Mouse (Mus musculus) gastrocnemius, adult 18-20 months (tissue): ENCODE results near the gene Entpd6. TPM values are rescaled to one million over a fixed set of nuclear protein-coding genes. Genes with fewer than 3 reads are reported as not detected.
A peak's percentile ranks its signal among the peaks of the same experiment; 100 is the strongest.

Experiments used
- DNase-seq: peaks from one replicate; pipeline ENCODE4 v3.0.0; 2021; ENCODE audit warnings: low spot score
- long read RNA-seq, 2 experiments: library from polyadenylated mRNA; stranded (forward); transcript quantifications; one replicate each; pipeline ENCODE4 v2.0.0; 2021
- total RNA-seq, 2 experiments: library from RNA; stranded (reverse); gene quantifications; 2 replicates each; pipeline ENCODE4 v1.2.3; 2021

Gene Entpd6
- total RNA-seq, result 1 to 10 TPM; 8.0 to 8.8 TPM
- long read RNA-seq, experiment 1, transcript Entpd6-201 (14 exons, 2,540 nt), result major isoform, 16 of 22 reads
- long read RNA-seq, experiment 1, partial matches to known transcripts, result 2 of 22 reads
- long read RNA-seq, experiment 1, other reads (novel, unspliced or antisense), result 4 of 22 reads
- long read RNA-seq, experiment 2, transcript Entpd6-201 (14 exons, 2,540 nt), result major isoform, 10 of 19 reads
- long read RNA-seq, experiment 2, partial matches to known transcripts, result 1 of 19 reads
- long read RNA-seq, experiment 2, other reads (novel, unspliced or antisense), result 8 of 19 reads

- peak; percentile 96 for DNase-seq
Observed at GRCm38 (mm10) chr2:150748854-150749253, at the start of gene Entpd6. TSS of gene Entpd6 (plus strand) at chr2:150749042.

- DNase-seq, result no peak
Observed at GRCm38 (mm10) chr2:150712167-150712674, 36.6 kb upstream of the Entpd6 start.

GRCm38 (mm10) chr2:150735756-150736576 is 12.9 kb upstream of the Entpd6 start:
- DNase-seq, result no peak

- DNase-seq, result no peak
Observed at GRCm38 (mm10) chr2:150737881-150738280, 11.0 kb upstream of the Entpd6 start.

GRCm38 (mm10) chr2:150740145-150740841 is 8.5 kb upstream of the Entpd6 start:
- DNase-seq, result no peak

- no peak for DNase-seq
Observed at GRCm38 (mm10) chr2:150741405-150741804, 7.4 kb upstream of the Entpd6 start.

- no peak for DNase-seq
Observed at GRCm38 (mm10) chr2:150745016-150745415, 3.8 kb upstream of the Entpd6 start.

GRCm38 (mm10) chr2:150749283-150749682 is 441 bp downstream of the Entpd6 start:
- peak; percentile 13 for DNase-seq

- DNase-seq, result no peak
Observed at GRCm38 (mm10) chr2:150750129-150750979, 1.5 kb downstream of the Entpd6 start.

- no peak for DNase-seq
Observed at GRCm38 (mm10) chr2:150755016-150755415, 6.2 kb downstream of the Entpd6 start.

- DNase-seq, result no peak
Observed at GRCm38 (mm10) chr2:150761476-150761875, 12.6 kb downstream of the Entpd6 start.

- no peak for DNase-seq
Observed at GRCm38 (mm10) chr2:150765619-150766018, 16.8 kb downstream of the Entpd6 start.

GRCm38 (mm10) chr2:150766083-150766862 is 17.4 kb downstream of the Entpd6 start:
- no peak for DNase-seq

- no peak for DNase-seq
Observed at GRCm38 (mm10) chr2:150768678-150769077, 19.8 kb downstream of the Entpd6 start.

- no peak for DNase-seq
Observed at GRCm38 (mm10) chr2:150770747-150771146, 21.9 kb downstream of the Entpd6 start.

- DNase-seq, result no peak
Observed at GRCm38 (mm10) chr2:150771169-150771568, 22.3 kb downstream of the Entpd6 start.

GRCm38 (mm10) chr2:150771996-150772395 is 23.2 kb downstream of the Entpd6 start:
- DNase-seq, result no peak

GRCm38 (mm10) chr2:150772466-150773119 is 23.8 kb downstream of the Entpd6 start:
- no peak for DNase-seq

- DNase-seq, result no peak
Observed at GRCm38 (mm10) chr2:150782801-150783200, 34.0 kb downstream of the Entpd6 start.
